Mouse (Mus musculus): ENCODE measurements at regions not wholly inside any gene's neighbourhood (a gene's known extent, or its start where the extent isn't known, plus 50 kb on each side); places are given as distances from the start of the nearest gene placed in this dataset.

DNA sequence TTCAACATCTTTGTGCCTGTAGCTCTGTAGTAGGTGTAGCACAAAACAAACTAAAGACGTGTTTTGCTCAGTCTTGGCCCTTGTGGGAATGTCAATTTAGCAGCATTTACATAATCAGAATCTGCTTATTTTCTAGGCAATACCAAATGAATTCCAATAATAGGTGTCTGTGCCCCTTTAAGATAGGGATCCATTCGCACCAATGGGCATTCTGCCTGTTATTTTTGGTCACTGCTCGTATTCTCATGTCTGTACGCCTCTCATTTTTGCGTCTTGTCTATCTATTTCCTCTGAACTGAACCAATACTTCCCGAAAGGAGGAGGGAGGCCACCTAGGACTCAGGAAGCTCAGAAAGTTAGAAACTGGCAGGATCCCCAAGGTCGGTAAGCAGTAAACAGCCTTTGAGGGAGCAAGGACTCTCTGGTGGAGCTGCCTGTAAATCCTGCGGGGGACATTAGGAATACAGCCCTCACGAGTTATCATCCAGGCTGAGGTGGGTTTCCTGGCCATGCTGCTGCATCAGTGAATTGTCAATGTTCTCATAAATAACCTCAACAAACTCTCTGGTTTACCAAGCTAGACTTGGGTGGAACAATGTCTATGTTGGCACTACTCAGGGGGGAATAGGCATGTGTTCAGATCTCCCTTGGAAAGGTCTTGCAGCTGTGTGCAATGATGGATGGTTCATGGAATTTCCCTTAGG, 86.5 kb upstream of the 1700025G04Rik start:
- no peak for ATAC-seq (ENCODE audit: low FRiP score)
- Histone ChIP-seq H3K27me3 (no peaks in the 10 kb centered on the region), H3K4me2 (no peak overlapping the region), H3K9me3 (no peaks in the 10 kb centered on the region), H3K4me3 (replicated peaks) (no peak overlapping the region), H3K4me1 (peaks cover 5% of the 10 kb centered on the region; the same call in 1 of the 2 replicates), H3K27ac (no peak overlapping the region), H3K9ac (no peak overlapping the region), H3K36me3 (replicated peaks) (no peaks in the 10 kb centered on the region)
- 90% methylated on average over 9 of the region's 9 CpGs for WGBS

GRCm38 (mm10) chr1:152175691-152176090, 85.8 kb upstream of the 1700025G04Rik start:
- ATAC-seq (ENCODE audit: low FRiP score), result no peak
- no peak overlapping the region for H3K4me2 ChIP-seq
- peaks cover 9% of the 10 kb centered on the region; the same call in 1 of the 2 replicates for H3K4me1 ChIP-seq
- H3K4me3 ChIP-seq (replicated peaks), result no peak overlapping the region
- no peaks in the 10 kb centered on the region for H3K27me3 ChIP-seq
- H3K27ac ChIP-seq, result no peak overlapping the region
- H3K9me3 ChIP-seq, result no peaks in the 10 kb centered on the region
- H3K36me3 ChIP-seq (replicated peaks), result no peaks in the 10 kb centered on the region
- no peak overlapping the region for H3K9ac ChIP-seq
- WGBS, result 90% methylated on average over 3 of the region's 3 CpGs

- H3K9me3 ChIP-seq, result no peaks in the 10 kb centered on the region
- no peak overlapping the region for H3K4me2 ChIP-seq
- no peak overlapping the region for H3K27ac ChIP-seq
- H3K9ac ChIP-seq, result no peak overlapping the region
- no peak overlapping the region for H3K4me3 ChIP-seq (replicated peaks)
- WGBS, result 85% methylated on average over 4 of the region's 4 CpGs
- no peaks in the 10 kb centered on the region for H3K27me3 ChIP-seq
- no peak for ATAC-seq (ENCODE audit: low FRiP score)
- peaks cover 9% of the 10 kb centered on the region; the same call in 1 of the 2 replicates for H3K4me1 ChIP-seq
- H3K36me3 ChIP-seq (replicated peaks), result no peaks in the 10 kb centered on the region
Measured at GRCm38 (mm10) chr1:152174464-152174863, 84.5 kb upstream of the 1700025G04Rik start.

DNA sequence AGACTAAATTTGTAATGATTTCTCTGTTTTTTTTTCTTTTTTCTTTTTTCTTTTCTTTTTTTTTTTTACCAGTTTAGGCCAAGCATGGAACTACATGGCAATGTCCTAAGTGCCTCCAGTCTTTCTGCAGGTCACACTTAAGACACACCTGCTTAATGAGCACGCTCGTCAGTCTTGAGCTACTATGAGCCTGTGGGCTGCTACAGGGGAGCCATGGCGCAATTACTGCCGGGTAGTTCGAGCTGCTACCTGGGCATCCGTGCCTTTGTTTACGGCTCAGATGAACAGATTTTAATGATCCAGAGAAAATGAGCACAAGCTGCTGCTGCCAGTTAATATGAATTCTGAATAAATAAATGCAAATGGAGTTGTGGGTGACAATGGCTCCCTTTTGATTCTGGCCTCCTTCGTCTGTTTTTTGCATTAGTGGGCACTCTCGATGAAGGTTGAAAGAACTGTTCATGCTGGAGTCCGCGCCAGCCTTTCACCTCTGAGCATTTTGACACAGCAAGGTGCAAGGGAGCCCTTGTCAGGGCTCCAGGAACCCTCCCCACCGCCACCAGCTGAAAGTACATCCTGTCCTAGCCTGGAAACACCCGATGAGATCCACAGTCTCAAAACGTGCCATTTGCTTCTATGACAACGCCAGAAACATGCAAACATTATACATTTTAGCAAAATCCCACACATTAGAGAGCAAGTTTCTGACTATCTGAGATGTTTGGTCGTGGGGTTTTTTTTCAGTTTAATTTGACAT, 81.3 kb upstream of the 1700025G04Rik start:
- Histone ChIP-seq H3K4me2 (no peak overlapping the region), H3K4me3 (replicated peaks) (no peak overlapping the region), H3K9me3 (no peaks in the 10 kb centered on the region), H3K9ac (no peak overlapping the region), H3K4me1 (peaks cover 9% of the 10 kb centered on the region; the same call in 1 of the 2 replicates), H3K36me3 (replicated peaks) (no peaks in the 10 kb centered on the region), H3K27me3 (no peaks in the 10 kb centered on the region), H3K27ac (peak overlapping the region; percentile 1)
- 0 out of 2 replicates have a peak, but pooled peaks have one; percentile 51 for ATAC-seq (ENCODE audit: low FRiP score)
- WGBS, result 45% methylated on average over 16 of the region's 16 CpGs

GRCm38 (mm10) chr1:152170583-152170982, 80.7 kb upstream of the 1700025G04Rik start:
- Histone ChIP-seq H3K4me1 (peaks cover 12% of the 10 kb centered on the region), H3K4me2 (no peak overlapping the region), H3K9me3 (no peaks in the 10 kb centered on the region), H3K4me3 (replicated peaks) (no peak overlapping the region), H3K36me3 (replicated peaks) (no peaks in the 10 kb centered on the region), H3K27ac (peak overlapping the region; percentile 1; the same call in 1 of the 2 replicates), H3K9ac (no peak overlapping the region), H3K27me3 (no peaks in the 10 kb centered on the region)
- no peak for ATAC-seq (ENCODE audit: low FRiP score)
- WGBS, result 94% methylated on average over 8 of the region's 8 CpGs

- H3K27ac ChIP-seq, result no peak overlapping the region
Measured at GRCm38 (mm10) chr1:152169508-152169907, 79.6 kb upstream of the 1700025G04Rik start.

GRCm38 (mm10) chr1:152168284-152168683, 78.4 kb upstream of the 1700025G04Rik start:
- Histone ChIP-seq H3K9ac (no peak overlapping the region), H3K4me3 (replicated peaks) (no peak overlapping the region), H3K27me3 (no peaks in the 10 kb centered on the region), H3K36me3 (replicated peaks) (no peaks in the 10 kb centered on the region), H3K9me3 (no peaks in the 10 kb centered on the region), H3K4me1 (peaks cover 31% of the 10 kb centered on the region), H3K27ac (no peak overlapping the region), H3K4me2 (no peak overlapping the region)
- no peak for ATAC-seq (ENCODE audit: low FRiP score)
- WGBS, result 74% methylated on average over 4 of the region's 4 CpGs

More at GRCm38 (mm10) chr1:152169508-152169907, 79.6 kb upstream of the 1700025G04Rik start:
- Histone ChIP-seq H3K27me3 (no peaks in the 10 kb centered on the region), H3K4me3 (replicated peaks) (no peak overlapping the region), H3K36me3 (replicated peaks) (no peaks in the 10 kb centered on the region), H3K4me2 (no peak overlapping the region), H3K9me3 (no peaks in the 10 kb centered on the region), H3K9ac (no peak overlapping the region), H3K4me1 (peaks cover 23% of the 10 kb centered on the region)
- WGBS, result 90% methylated on average over 14 of the region's 14 CpGs
- no peak for ATAC-seq (ENCODE audit: low FRiP score)

GRCm38 (mm10) chr1:152167716-152168115, 77.8 kb upstream of the 1700025G04Rik start:
- Histone ChIP-seq H3K4me1 (peaks cover 31% of the 10 kb centered on the region), H3K4me3 (replicated peaks) (no peak overlapping the region), H3K9ac (no peak overlapping the region), H3K27me3 (no peaks in the 10 kb centered on the region), H3K4me2 (no peak overlapping the region), H3K9me3 (no peaks in the 10 kb centered on the region), H3K27ac (no peak overlapping the region), H3K36me3 (replicated peaks) (no peaks in the 10 kb centered on the region)
- WGBS, result 83% methylated on average over 5 of the region's 5 CpGs
- ATAC-seq (ENCODE audit: low FRiP score), result no peak

DNA sequence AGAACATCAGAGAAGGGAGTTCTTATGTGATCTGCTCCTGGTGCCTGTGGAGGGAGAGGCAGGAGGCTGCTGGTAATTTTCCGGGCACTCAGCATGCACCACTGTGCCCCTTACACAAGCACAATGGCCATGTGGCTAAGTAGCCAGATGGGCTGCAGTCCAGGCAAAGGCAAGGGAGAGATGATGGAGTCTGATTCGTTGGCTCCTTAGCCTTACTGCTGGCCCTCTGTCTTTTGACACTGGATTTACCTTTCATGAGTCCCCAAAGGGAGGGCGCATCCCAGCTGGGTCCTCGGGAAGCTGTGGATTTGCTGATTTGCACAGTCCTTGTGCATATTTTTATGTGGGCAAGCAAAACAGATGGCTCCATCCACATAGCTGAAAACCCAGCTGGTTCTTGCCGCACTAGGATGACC, 75.6 kb upstream of the 1700025G04Rik start:
- no peak overlapping the region for H3K4me3 ChIP-seq (replicated peaks)
- no peak overlapping the region for H3K9ac ChIP-seq
- peaks cover 22% of the 10 kb centered on the region for H3K4me1 ChIP-seq
- H3K27ac ChIP-seq, result peak overlapping the region; percentile 86
- ATAC-seq (ENCODE audit: low FRiP score), result peak; percentile 81
- H3K4me2 ChIP-seq, result no peak overlapping the region
- WGBS, result 44% methylated on average over 5 of the region's 5 CpGs
- H3K9me3 ChIP-seq, result no peaks in the 10 kb centered on the region
- H3K27me3 ChIP-seq, result no peaks in the 10 kb centered on the region
- no peaks in the 10 kb centered on the region for H3K36me3 ChIP-seq (replicated peaks)

- WGBS, result 52% methylated on average over 12 of the region's 12 CpGs
- H3K4me3 ChIP-seq (replicated peaks), result no peak overlapping the region
- peak; percentile 69; the same call in 1 of the 2 replicates for ATAC-seq (ENCODE audit: low FRiP score)
- no peaks in the 10 kb centered on the region for H3K27me3 ChIP-seq
- peaks cover 22% of the 10 kb centered on the region for H3K4me1 ChIP-seq
- no peaks in the 10 kb centered on the region for H3K9me3 ChIP-seq
- no peaks in the 10 kb centered on the region for H3K36me3 ChIP-seq (replicated peaks)
- H3K4me2 ChIP-seq, result no peak overlapping the region
- peak overlapping the region; percentile 86 for H3K27ac ChIP-seq
- H3K9ac ChIP-seq, result no peak overlapping the region
Measured at GRCm38 (mm10) chr1:152164843-152165489, 75.0 kb upstream of the 1700025G04Rik start.

DNA sequence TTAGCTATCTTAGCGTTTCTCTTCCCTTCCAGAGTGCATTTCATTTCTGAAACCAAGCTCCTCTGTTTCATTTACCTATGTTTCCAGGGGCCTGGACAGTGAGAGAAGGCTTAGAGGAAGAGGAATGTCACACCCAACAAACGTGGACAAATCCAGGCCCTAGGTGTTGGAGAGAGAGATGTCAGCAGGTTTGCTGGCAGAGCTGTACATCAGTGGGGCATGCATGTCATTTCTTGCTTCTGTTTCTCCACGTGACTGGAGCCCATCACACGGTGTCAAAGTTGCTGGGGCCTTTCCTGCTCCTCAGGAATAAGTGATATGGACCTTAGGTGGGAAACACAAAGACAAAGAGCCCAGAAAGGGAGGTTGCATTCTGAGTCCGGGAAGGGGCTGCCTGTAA, 74.3 kb upstream of the 1700025G04Rik start:
- Histone ChIP-seq H3K4me1 (peaks cover 22% of the 10 kb centered on the region), H3K4me3 (replicated peaks) (no peak overlapping the region), H3K27ac (peak overlapping the region; percentile 86), H3K9ac (no peak overlapping the region), H3K27me3 (no peaks in the 10 kb centered on the region), H3K36me3 (replicated peaks) (no peaks in the 10 kb centered on the region), H3K9me3 (no peaks in the 10 kb centered on the region), H3K4me2 (no peak overlapping the region)
- WGBS, result 75% methylated on average over 5 of the region's 5 CpGs
- no peak for ATAC-seq (ENCODE audit: low FRiP score)

DNA sequence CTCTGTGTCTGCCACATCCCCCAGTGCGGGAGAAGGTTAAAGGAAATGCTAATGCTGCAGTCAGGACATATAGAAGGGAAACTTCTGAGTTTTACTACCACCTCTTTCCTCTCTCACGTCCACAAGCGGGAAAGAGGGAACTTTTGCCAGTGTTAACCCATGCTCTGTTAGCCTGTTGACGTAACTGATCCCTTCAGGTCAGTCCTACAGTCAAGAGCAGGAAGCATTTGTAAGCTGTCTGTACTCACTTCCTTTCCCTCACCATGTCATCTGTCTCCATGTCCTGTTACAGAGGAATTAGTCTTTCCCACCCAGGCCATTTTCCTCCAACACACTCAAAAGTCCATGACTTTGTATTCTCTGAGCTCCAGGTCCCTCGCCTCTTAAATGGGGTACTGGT, 62.5 kb upstream of the 1700025G04Rik start:
- Histone ChIP-seq H3K27me3 (no peaks in the 10 kb centered on the region), H3K36me3 (replicated peaks) (no peaks in the 10 kb centered on the region), H3K27ac (no peak overlapping the region), H3K9me3 (no peaks in the 10 kb centered on the region), H3K9ac (no peak overlapping the region), H3K4me3 (replicated peaks) (no peak overlapping the region), H3K4me2 (no peak overlapping the region), H3K4me1 (no peaks in the 10 kb centered on the region)
- ATAC-seq (ENCODE audit: low FRiP score), result no peak
- 86% methylated on average over 5 of the region's 5 CpGs for WGBS

Data from forebrain, embryonic 12.5 days (tissue).